Mouse (Mus musculus) lung, postnatal 0 days (tissue): ENCODE measurements around the gene Fktn.

Experiments
- CTCF ChIP-seq: IDR thresholded peaks from 2 replicates; pipeline ENCODE4 v1.5.1; 2016; ENCODE audit warnings: antibody characterized with exemption, mild to moderate bottlenecking
- EP300 ChIP-seq: IDR thresholded peaks from 2 replicates; pipeline ENCODE4 v1.6.1; 2016; ENCODE audit warnings: antibody characterized with exemption, mild to moderate bottlenecking, control low read depth

DNA sequence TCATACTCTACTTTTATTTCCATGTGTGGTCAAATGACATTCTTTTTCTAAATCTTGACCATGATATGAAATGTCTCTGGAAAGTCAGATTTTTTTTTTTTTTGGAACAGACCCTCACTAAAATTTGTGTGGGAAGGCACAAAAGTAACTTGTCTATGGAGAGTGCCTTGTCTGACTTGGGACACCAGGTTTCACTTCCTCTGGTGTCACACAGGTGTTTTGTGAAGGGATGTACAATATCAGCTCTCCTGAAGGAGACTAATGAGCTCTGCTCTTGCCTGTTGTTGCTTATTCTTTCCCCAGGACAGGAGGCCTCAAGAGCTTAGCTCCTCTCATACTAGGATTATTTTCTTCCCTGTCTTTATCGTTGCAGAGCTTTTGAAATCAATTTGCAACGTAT lies 81.3 kb downstream of the Fktn start:
- TF ChIP-seq CTCF (no peak), EP300 (no peak)
